Mouse (Mus musculus) spleen, adult 2 months (tissue): Measurements from ENCODE around the gene 1700011M02Rik.
A peak's percentile ranks its signal among the peaks of the same experiment; 100 is the strongest.

Experiments used
- CTCF ChIP-seq: fragments of 200-500 bp; IDR thresholded peaks from 2 replicates; pipeline ENCODE4 v1.5.1; 2011; ENCODE audit warnings: mild to moderate bottlenecking, inconsistent platforms; ENCODE audit not compliant: insufficient read depth, insufficient read length, insufficient replicate concordance; ENCODE audit errors: extremely low read depth
- POLR2A ChIP-seq: fragments of 200-500 bp; IDR thresholded peaks from 2 replicates; pipeline ENCODE4 v1.6.1; 2011; ENCODE audit warnings: low read depth, low read length, inconsistent platforms

- TF ChIP-seq CTCF = peak; percentile 25; the same call in 1 of the 2 replicates
- TF ChIP-seq POLR2A = no peak
These were observed 25.1 kb downstream of the 1700011M02Rik start for GRCm38 (mm10) chrX:102933571-102934394.
